Mouse (Mus musculus): ENCODE measurements around the gene P4htm.

The P4htm gene

GRCm38 (mm10) chr9:108546875-108547274 is 50.6 kb downstream of the P4htm start:
- no peak for DNase-seq (ENCODE audit: low spot score)

- DNase-seq (ENCODE audit: low spot score) = no peak
These were observed 51.5 kb downstream of the P4htm start for GRCm38 (mm10) chr9:108545986-108546385.

DNA sequence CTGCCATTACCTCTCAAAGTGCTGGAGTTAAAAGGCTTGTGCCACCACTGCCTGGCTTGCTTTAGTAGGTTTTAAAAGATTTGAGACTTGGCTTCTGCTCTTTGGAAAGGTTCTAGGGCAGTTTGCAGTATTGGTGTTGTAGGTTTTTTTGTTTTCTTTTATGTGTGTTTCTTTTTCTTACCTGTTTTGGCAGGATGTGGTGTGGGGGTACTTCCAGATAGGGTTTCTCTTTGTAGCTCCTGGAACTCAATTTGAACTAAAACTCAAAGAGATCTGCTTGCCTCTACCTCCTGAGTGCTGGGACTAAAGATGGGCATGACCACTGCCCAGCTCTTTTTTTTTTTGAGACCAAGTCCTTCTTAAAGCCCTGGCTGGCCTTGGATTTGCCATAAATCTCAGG is 56.6 kb downstream of the P4htm start:
- DNase-seq (ENCODE audit: low spot score) = no peak

GRCm38 (mm10) chr9:108531496-108531895 is 66.0 kb downstream of the P4htm start:
- no peak for DNase-seq (ENCODE audit: low spot score)

DNA sequence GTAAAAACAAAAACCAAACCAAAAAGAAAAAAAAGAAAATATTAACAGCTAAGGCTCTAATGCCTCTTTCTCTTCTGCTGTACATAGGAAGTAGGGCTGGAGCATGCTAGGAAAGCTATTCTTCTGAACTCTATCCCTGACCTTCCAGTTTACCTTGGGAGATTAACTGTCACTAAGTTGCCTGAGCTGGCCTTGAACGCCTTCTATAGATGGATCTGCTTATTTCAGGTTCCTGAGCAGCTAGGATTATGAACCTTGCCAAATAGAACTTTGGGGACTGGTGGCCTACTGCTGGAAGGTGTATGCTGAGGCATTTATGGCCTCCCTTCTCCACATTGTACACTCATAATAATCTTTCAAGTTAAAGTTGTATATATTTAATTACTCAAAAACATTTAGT is 66.5 kb downstream of the P4htm start:
- DNase-seq (ENCODE audit: low spot score) = no peak

Data from testis, postnatal 14 days (tissue).